Mouse (Mus musculus) midbrain, embryonic 15.5 days (tissue): ENCODE measurements around the gene Nup160. TPM values are rescaled to one million over a fixed set of nuclear protein-coding genes. Genes with fewer than 3 reads are reported as not detected.

Source experiments
- ATAC-seq: fragments of 200-750 bp; cut with Nextera tagmentation; replicated peaks from 2 replicates; pipeline ENCODE4 v1.8.0; 2017; ENCODE audit warnings: moderate TSS enrichment
- H3K27ac ChIP-seq: fragments of 300-500 bp; sonication (generic); 2 replicates; pipeline ENCODE4 v1.5.1; 2015; ENCODE audit warnings: mild to moderate bottlenecking, inconsistent platforms
- H3K27me3 ChIP-seq: fragments of 300-500 bp; sonication (generic); replicated peaks from 2 replicates; pipeline ENCODE4 v1.6.1; 2015; ENCODE audit warnings: inconsistent platforms
- H3K36me3 ChIP-seq: fragments of 300-500 bp; sonication (generic); replicated peaks from 2 replicates; pipeline ENCODE4 v1.6.1; 2015; ENCODE audit warnings: inconsistent platforms
- H3K4me1 ChIP-seq: fragments of 300-500 bp; sonication (generic); 2 replicates; pipeline ENCODE4 v1.6.1; 2015; ENCODE audit warnings: inconsistent platforms
- H3K4me2 ChIP-seq: fragments of 300-500 bp; sonication (generic); 2 replicates; pipeline ENCODE4 v1.6.1; 2015; ENCODE audit warnings: inconsistent platforms, mild to moderate bottlenecking, moderate library complexity
- H3K4me3 ChIP-seq: fragments of 300-500 bp; sonication (generic); 2 replicates; pipeline ENCODE4 v1.5.1; 2015; ENCODE audit warnings: mild to moderate bottlenecking, inconsistent platforms
- H3K9ac ChIP-seq: fragments of 300-500 bp; sonication (generic); 2 replicates; pipeline ENCODE4 v1.6.1; 2015; ENCODE audit warnings: mild to moderate bottlenecking, inconsistent platforms
- H3K9me3 ChIP-seq: fragments of 300-500 bp; sonication (generic); 2 replicates; pipeline ENCODE4 v1.6.1; 2016; ENCODE audit warnings: inconsistent platforms
- WGBS: fragments of 180-500 bp; shearing (Covaris S2); methylation state at CpG from one replicate; pipeline ENCODE4 v1.1.7; 2015; ENCODE audit warnings: mixed read lengths; 5-methylcytosine and 5-hydroxymethylcytosine counted together
- polyA plus RNA-seq: library from polyadenylated mRNA; unstranded; fragments of >200 nt; fragmentation: Nextera tagmentation; extraction: Ambion mirVana; gene quantifications from 2 replicates; pipeline ENCODE4 v1.2.1, GENCODE M21; 2015

The Nup160 gene
- 25.1 and 28.9 TPM in 2 replicates for polyA plus RNA-seq

- Histone ChIP-seq H3K9me3 (no peaks in the 10 kb centered on the region), H3K9ac (no peak within 1 kb of the TSS), H3K4me2 (no peak within 1 kb of the TSS), H3K4me1 (peaks cover 18% of the 10 kb centered on the region), H3K27ac (no peak within 1 kb of the TSS), H3K4me3 (no peak within 1 kb of the TSS), H3K27me3 (no peaks in the 10 kb centered on the region), H3K36me3 (no peaks in the 10 kb centered on the region)
- no peak for ATAC-seq
- 73% methylated on average over 8 of the region's 8 CpGs for WGBS
Measured at GRCm38 (mm10) chr2:90677007-90677406, at the start of gene Nup160. Gene Nup160 (plus strand): TSS chr2:90677215.

DNA sequence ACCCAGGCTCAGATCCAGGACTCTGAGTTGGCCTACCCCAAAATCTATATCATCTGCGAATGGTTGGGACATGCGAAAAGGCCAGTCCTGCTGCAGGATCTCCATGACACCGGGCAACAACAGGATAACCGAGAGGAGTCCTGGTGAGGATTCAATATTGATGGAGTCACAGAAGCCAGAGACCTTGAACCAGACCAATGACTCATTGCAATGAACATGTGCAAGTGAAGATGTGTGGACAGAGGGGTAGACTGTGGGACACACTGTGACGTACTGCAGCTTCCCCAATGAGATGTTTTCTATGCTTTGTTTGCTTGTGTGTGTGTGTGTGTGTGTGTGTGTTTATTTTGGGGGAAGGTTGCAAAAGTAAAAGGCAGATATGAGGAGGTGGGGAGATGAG, 48.8 kb upstream of the Nup160 start:
- no peak overlapping the region for H3K27ac ChIP-seq
- H3K9me3 ChIP-seq = no peaks in the 10 kb centered on the region
- H3K4me3 ChIP-seq = no peak overlapping the region
- WGBS = 89% methylated on average over 5 of the region's 5 CpGs
- H3K27me3 ChIP-seq = no peaks in the 10 kb centered on the region
- no peaks in the 10 kb centered on the region for H3K36me3 ChIP-seq
- no peak overlapping the region for H3K9ac ChIP-seq
- H3K4me2 ChIP-seq = no peak overlapping the region
- no peak for ATAC-seq
- no peaks in the 10 kb centered on the region for H3K4me1 ChIP-seq

- Histone ChIP-seq H3K4me1 (no peaks in the 10 kb centered on the region), H3K9ac (no peak overlapping the region), H3K27ac (no peak overlapping the region), H3K36me3 (no peaks in the 10 kb centered on the region), H3K9me3 (no peaks in the 10 kb centered on the region), H3K4me2 (no peak overlapping the region), H3K4me3 (no peak overlapping the region), H3K27me3 (no peaks in the 10 kb centered on the region)
- no peak for ATAC-seq
- WGBS = 68% methylated on average over 2 of the region's 2 CpGs
Measured at GRCm38 (mm10) chr2:90629552-90629951, 47.5 kb upstream of the Nup160 start.

DNA sequence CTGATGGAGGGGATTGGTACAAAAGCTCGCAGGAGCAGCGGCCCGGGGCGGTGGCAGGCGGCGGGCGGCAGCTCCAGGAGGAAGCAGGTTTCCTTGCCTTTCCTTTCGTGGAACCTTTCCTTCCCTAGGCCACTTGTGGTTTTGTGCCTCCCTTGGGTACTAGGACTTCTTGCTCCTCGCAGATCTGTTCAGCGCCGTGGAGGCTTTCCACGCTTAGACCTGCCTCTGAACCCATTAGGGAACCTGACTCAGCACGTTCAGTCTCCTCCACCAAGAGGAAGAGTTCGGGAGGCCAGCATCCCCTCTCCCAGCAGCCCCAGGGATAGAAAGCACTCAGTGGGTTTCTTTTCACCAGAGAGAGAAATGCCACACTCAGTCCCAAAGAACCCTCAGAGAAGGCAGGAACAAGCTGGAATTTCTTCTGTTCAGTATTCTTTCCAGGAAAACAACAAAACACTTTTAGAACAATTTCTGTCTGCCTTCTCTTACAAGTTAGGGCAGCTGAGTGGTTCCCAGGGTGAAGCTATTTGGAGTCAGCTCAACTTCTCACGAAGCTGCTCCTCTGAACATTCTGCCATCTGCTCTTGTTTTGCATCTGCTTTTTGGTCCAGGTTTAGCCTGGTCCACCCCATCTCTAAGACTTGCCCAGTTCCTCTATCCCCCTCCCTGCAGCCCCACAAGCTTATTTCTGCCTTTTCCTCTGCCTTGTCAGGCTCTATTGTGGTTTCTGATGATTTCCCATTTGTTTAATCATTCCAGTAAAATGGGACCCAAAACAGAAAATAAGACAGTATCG, 44.9 kb upstream of the Nup160 start:
- Histone ChIP-seq H3K9me3 (no peaks in the 10 kb centered on the region), H3K27me3 (no peaks in the 10 kb centered on the region), H3K36me3 (no peaks in the 10 kb centered on the region), H3K4me2 (no peak overlapping the region), H3K27ac (no peak overlapping the region), H3K9ac (no peak overlapping the region), H3K4me3 (no peak overlapping the region), H3K4me1 (no peaks in the 10 kb centered on the region)
- ATAC-seq = no peak
- 80% methylated on average over 16 of the region's 16 CpGs for WGBS

DNA sequence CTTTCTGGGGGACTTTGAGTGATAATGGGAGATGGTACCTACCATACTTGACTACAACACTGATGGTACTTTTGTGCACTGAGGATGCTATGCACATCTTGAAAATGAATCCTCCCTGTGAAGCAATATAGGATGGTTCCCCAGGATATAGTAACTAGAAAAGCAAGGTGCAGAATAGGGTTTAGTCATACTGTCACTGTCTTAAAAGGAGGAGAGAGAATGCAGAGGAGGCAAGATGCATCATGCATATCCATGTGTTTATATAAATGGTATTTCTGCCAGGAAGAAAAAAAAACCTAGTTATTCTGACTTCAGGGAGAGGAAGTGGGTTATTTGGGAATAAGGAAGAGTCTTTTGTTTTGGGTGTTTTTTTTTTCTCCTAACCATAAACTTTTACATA, 42.3 kb upstream of the Nup160 start:
- Histone ChIP-seq H3K27ac (no peak overlapping the region), H3K27me3 (no peaks in the 10 kb centered on the region), H3K4me1 (no peaks in the 10 kb centered on the region), H3K4me2 (no peak overlapping the region), H3K36me3 (no peaks in the 10 kb centered on the region), H3K4me3 (no peak overlapping the region), H3K9ac (no peak overlapping the region), H3K9me3 (no peaks in the 10 kb centered on the region)
- ATAC-seq = no peak

DNA sequence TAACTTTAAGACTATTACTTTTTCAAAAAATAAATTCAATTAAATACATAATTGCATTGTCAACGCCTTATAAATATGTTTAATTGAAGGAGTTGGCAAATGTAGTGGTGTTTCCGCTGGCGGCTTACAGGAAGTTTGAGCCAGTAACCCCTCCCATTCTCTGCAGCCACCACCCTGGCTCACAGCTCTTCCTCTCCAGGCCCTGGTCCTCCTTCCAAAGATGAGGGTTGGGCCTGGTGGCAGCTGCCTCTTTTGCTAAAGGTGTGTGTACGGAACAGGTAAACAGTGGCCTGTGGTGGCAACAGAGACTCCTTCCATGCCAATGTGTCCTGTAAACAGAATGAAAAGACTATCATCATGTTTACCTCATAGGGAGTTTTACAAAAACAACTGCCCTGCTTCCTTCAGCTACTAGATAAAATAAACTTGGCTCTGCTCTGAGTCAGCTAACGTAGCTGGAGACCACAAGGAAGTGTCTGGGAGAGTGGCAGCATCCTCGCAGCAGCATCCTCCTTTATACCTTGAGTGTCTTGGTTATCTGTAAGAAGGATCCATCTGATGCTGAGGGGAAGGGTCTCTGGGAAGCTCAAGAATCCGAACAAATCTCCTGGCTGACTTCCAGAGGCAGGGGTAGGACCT, 41.8 kb upstream of the Nup160 start:
- Histone ChIP-seq H3K27me3 (no peaks in the 10 kb centered on the region), H3K4me1 (no peaks in the 10 kb centered on the region)

GRCm38 (mm10) chr2:90636853-90637252, 40.2 kb upstream of the Nup160 start:
- Histone ChIP-seq H3K4me1 (no peaks in the 10 kb centered on the region), H3K36me3 (no peaks in the 10 kb centered on the region), H3K4me3 (no peak overlapping the region), H3K27me3 (no peaks in the 10 kb centered on the region), H3K27ac (no peak overlapping the region), H3K9ac (no peak overlapping the region), H3K4me2 (no peak overlapping the region), H3K9me3 (no peaks in the 10 kb centered on the region)
- ATAC-seq = no peak
- 91% methylated on average over 7 of the region's 7 CpGs for WGBS

More for the DNA sequence above, 41.8 kb upstream of the Nup160 start:
- Histone ChIP-seq H3K9me3 (no peaks in the 10 kb centered on the region), H3K4me3 (no peak overlapping the region), H3K36me3 (no peaks in the 10 kb centered on the region), H3K27ac (no peak overlapping the region), H3K4me2 (no peak overlapping the region), H3K9ac (no peak overlapping the region)
- 77% methylated on average over 7 of the region's 7 CpGs for WGBS
- no peak for ATAC-seq

GRCm38 (mm10) chr2:90638986-90639746, 37.8 kb upstream of the Nup160 start:
- H3K4me2 ChIP-seq = no peak overlapping the region
- no peak overlapping the region for H3K9ac ChIP-seq
- no peaks in the 10 kb centered on the region for H3K27me3 ChIP-seq
- no peaks in the 10 kb centered on the region for H3K4me1 ChIP-seq
- WGBS = 84% methylated on average over 8 of the region's 8 CpGs
- H3K27ac ChIP-seq = no peak overlapping the region
- no peak overlapping the region for H3K4me3 ChIP-seq
- no peak for ATAC-seq
- no peaks in the 10 kb centered on the region for H3K9me3 ChIP-seq
- H3K36me3 ChIP-seq = no peaks in the 10 kb centered on the region

DNA sequence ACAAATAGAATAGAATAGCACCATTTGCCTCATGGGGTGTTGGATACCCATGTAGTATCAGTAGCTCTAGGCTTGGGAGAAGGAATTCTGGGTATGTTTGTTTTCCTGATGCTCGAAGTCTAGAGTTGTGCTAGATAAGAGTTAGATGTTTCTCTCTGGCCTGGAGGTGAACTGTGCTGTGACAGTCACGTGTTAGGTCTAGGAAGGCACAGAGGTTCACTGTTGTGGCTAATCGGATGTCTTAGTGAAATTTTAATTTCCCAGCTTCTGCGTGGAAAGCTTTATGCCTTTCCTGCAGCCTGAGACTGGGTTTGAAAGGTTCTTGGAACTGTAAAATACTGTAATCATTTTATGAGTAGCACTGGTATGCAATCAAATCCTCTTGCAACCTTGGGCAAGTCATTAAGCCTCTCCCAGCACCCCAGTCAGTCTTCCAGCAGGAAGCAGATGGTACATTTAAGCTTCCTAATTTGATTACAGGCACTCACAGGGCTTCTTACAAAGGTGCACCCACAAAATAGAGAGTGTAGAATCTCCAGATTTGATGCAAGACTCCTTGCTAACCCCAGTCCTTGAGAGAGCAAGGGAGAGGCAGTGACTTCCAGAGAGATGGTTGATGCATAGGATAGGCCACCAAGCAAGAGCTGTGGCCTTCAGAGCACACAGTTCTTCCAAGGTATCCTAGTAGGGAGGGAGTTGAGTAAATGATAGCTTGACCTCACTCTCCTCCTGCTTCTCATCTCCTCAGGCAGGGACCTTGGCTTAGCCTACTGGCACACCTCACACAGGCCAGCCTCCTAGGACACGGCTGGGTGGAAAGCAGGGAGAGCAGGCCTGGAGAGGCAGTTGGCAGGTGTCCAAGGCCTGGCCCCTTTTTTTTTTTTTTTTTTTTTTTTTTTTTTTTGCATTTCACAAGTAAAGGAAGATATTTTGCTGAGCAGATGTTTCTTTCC, 37.0 kb upstream of the Nup160 start:
- no peak overlapping the region for H3K9ac ChIP-seq
- H3K4me1 ChIP-seq = no peaks in the 10 kb centered on the region
- no peak for ATAC-seq
- H3K4me2 ChIP-seq = no peak overlapping the region
- H3K27ac ChIP-seq = no peak overlapping the region
- WGBS = 65% methylated on average over 5 of the region's 5 CpGs
- H3K36me3 ChIP-seq = no peaks in the 10 kb centered on the region
- H3K9me3 ChIP-seq = no peaks in the 10 kb centered on the region
- no peaks in the 10 kb centered on the region for H3K27me3 ChIP-seq
- no peak overlapping the region for H3K4me3 ChIP-seq

DNA sequence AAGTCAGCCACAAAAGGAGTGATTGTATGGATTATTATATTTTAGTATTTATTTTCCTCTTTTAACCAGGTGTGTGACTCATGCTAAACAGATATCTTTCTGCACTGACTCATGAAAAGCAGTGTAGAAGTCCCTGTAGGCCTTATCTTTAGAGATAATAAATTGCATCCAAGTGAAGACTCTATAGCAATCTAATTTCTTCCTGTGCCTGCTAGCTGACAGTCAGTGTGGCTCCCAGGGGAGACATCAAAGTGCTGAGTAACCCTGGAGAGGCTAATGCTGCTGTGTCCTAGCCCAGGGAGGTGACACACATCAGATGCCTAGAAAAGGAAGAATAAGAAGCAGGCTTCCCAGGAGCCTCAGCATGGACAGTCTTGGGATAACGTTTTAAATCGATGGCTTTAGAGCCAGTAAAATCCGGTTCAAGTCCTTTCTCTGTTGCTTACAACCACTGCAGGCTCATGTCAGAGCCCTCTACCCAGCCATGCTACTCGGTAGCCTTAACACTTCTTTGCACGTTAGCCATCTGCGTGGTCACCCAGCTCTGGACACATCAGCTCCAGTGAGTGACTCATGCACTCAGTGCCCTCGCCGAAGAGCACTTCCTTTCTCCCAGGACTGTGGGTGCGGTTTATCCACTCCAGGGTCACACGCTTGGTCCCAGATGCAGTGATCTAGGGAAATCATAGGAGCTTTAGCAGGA, 35.9 kb upstream of the Nup160 start:
- ATAC-seq = peak; percentile 60; the same call in 1 of the 2 replicates
- H3K9ac ChIP-seq = no peak overlapping the region
- H3K4me2 ChIP-seq = no peak overlapping the region
- H3K4me1 ChIP-seq = no peaks in the 10 kb centered on the region
- WGBS = 72% methylated on average over 10 of the region's 10 CpGs
- H3K36me3 ChIP-seq = no peaks in the 10 kb centered on the region
- no peak overlapping the region for H3K27ac ChIP-seq
- H3K4me3 ChIP-seq = no peak overlapping the region
- no peaks in the 10 kb centered on the region for H3K9me3 ChIP-seq
- no peaks in the 10 kb centered on the region for H3K27me3 ChIP-seq

GRCm38 (mm10) chr2:90641710-90642039, 35.3 kb upstream of the Nup160 start:
- Histone ChIP-seq H3K9me3 (no peaks in the 10 kb centered on the region), H3K36me3 (no peaks in the 10 kb centered on the region), H3K4me1 (no peaks in the 10 kb centered on the region), H3K9ac (no peak overlapping the region), H3K4me2 (no peak overlapping the region), H3K27ac (no peak overlapping the region), H3K27me3 (no peaks in the 10 kb centered on the region), H3K4me3 (no peak overlapping the region)
- no peak for ATAC-seq
- 87% methylated on average over 4 of the region's 4 CpGs for WGBS
